Mouse (Mus musculus) heart, postnatal 0 days (tissue): Measurements from ENCODE around the gene Gm20379. TPM values are rescaled to one million over a fixed set of nuclear protein-coding genes. Genes with fewer than 3 reads are reported as not detected.

ENCODE experiments used
- ATAC-seq: fragments of 200-750 bp; cut with Nextera tagmentation; 2 replicates; pipeline ENCODE4 v1.8.0; 2017; ENCODE audit warnings: low read depth, moderate number of reproducible peaks, moderate library complexity; ENCODE audit not compliant: insufficient read depth
- DNase-seq: peaks from one replicate; pipeline ENCODE4 v3.0.0-alpha.2; 2016; ENCODE audit warnings: low spot score
- H3K27ac ChIP-seq: fragments of 300-500 bp; sonication (generic); 2 replicates; pipeline ENCODE4 v1.5.1; 2014; ENCODE audit warnings: low read depth, mild to moderate bottlenecking
- H3K27me3 ChIP-seq: fragments of 300-500 bp; sonication (generic); 2 replicates; pipeline ENCODE4 v1.6.1; 2014; ENCODE audit warnings: low read length, mixed read lengths; ENCODE audit not compliant: control insufficient read depth, insufficient read depth
- H3K36me3 ChIP-seq: fragments of 300-500 bp; sonication (generic); replicated peaks from 2 replicates; pipeline ENCODE4 v1.6.1; 2014; ENCODE audit warnings: low read length, mixed read lengths; ENCODE audit not compliant: control insufficient read depth, insufficient read depth
- H3K4me1 ChIP-seq: fragments of 300-500 bp; sonication (generic); 2 replicates; pipeline ENCODE4 v1.6.1; 2014; ENCODE audit warnings: antibody characterized with exemption; ENCODE audit not compliant: control insufficient read depth, insufficient read depth
- H3K4me2 ChIP-seq: fragments of 300-500 bp; sonication (generic); 2 replicates; pipeline ENCODE4 v1.6.1; 2014; ENCODE audit warnings: low read depth, mild to moderate bottlenecking, low read length, moderate library complexity
- H3K4me3 ChIP-seq: fragments of 300-500 bp; sonication (generic); 2 replicates; pipeline ENCODE4 v1.5.1; 2014; ENCODE audit warnings: low read depth, low read length
- H3K9ac ChIP-seq: fragments of 300-500 bp; sonication (generic); replicated peaks from 2 replicates; pipeline ENCODE4 v1.6.1; 2014; ENCODE audit warnings: low read depth, low read length, mixed read lengths
- H3K9me3 ChIP-seq: fragments of 300-500 bp; sonication (generic); replicated peaks from 2 replicates; pipeline ENCODE4 v1.6.1; 2016; ENCODE audit warnings: low read length; ENCODE audit not compliant: control insufficient read depth
- CTCF ChIP-seq: IDR thresholded peaks from 2 replicates; pipeline ENCODE4 v1.5.1; 2016; ENCODE audit warnings: antibody characterized with exemption, control low read depth, low read depth
- EP300 ChIP-seq: IDR thresholded peaks from 2 replicates; pipeline ENCODE4 v1.6.1; 2016; ENCODE audit warnings: antibody characterized with exemption, low read depth
- WGBS: fragments of 180-500 bp; shearing (Covaris S2); extraction: QIAGEN DNeasy Blood & Tissue Kit; methylation state at CpG from one replicate; pipeline ENCODE4 v1.1.7; 2014; 5-methylcytosine and 5-hydroxymethylcytosine counted together
- polyA plus RNA-seq: library from polyadenylated mRNA; unstranded; fragments of >200 nt; fragmentation: Nextera tagmentation; extraction: Ambion mirVana; gene quantifications from 2 replicates; pipeline ENCODE4 v1.2.1, GENCODE M21; 2015
- total RNA-seq: library from RNA; depleted of rRNA; stranded (reverse); fragments of >200 nt; gene quantifications from 2 replicates; pipeline ENCODE4 v1.2.3, GENCODE M21; 2014; ENCODE audit warnings: low replicate concordance

Gene Gm20379
- total and polyA plus RNA-seq, 2 experiments from 2014 or later = 0.31 TPM; not detected in 1

GRCm38 (mm10) chr13:92332103-92332879 lies 26.5 kb downstream of the Gm20379 start:
- TF ChIP-seq EP300 = no peak
- no peak for TF ChIP-seq CTCF

GRCm38 (mm10) chr13:92336857-92337256 lies 31.1 kb downstream of the Gm20379 start:
- TF ChIP-seq CTCF (no peak), EP300 (no peak)
- H3K27ac ChIP-seq = no peak overlapping the region
- no peak for ATAC-seq
- no peak for DNase-seq
- H3K4me1 ChIP-seq = no peaks in the 10 kb centered on the region
- no peaks in the 10 kb centered on the region for H3K9me3 ChIP-seq
- 91% methylated on average over 1 of the region's 1 CpGs for WGBS
- peaks cover 11% of the 10 kb centered on the region; the same call in 1 of the 2 replicates for H3K36me3 ChIP-seq
- no peak overlapping the region for H3K9ac ChIP-seq
- H3K27me3 ChIP-seq = no peaks in the 10 kb centered on the region
- H3K4me2 ChIP-seq = no peak overlapping the region
- H3K4me3 ChIP-seq = no peak overlapping the region

More at GRCm38 (mm10) chr13:92332103-92332879, 26.5 kb downstream of the Gm20379 start:
- Histone ChIP-seq H3K4me3 (no peak overlapping the region), H3K27ac (no peak overlapping the region), H3K9ac (no peak overlapping the region), H3K36me3 (0 out of 2 replicates have a peak, but pooled peaks cover 12% of the 10 kb centered on the region), H3K4me1 (no peaks in the 10 kb centered on the region), H3K9me3 (no peaks in the 10 kb centered on the region), H3K27me3 (no peaks in the 10 kb centered on the region), H3K4me2 (no peak overlapping the region)
- DNase-seq (no peak), ATAC-seq (no peak)
- WGBS = 92% methylated on average over 15 of the region's 15 CpGs

GRCm38 (mm10) chr13:92337773-92338462 lies 32.1 kb downstream of the Gm20379 start:
- 61% methylated on average over 6 of the region's 6 CpGs for WGBS
- Histone ChIP-seq H3K9ac (no peak overlapping the region), H3K36me3 (peaks cover 11% of the 10 kb centered on the region; the same call in 1 of the 2 replicates), H3K4me1 (no peaks in the 10 kb centered on the region), H3K27ac (no peak overlapping the region), H3K4me2 (no peak overlapping the region), H3K27me3 (no peaks in the 10 kb centered on the region), H3K9me3 (no peaks in the 10 kb centered on the region), H3K4me3 (no peak overlapping the region)
- ATAC-seq (no peak), DNase-seq (peak; percentile 19)
- TF ChIP-seq CTCF (no peak), EP300 (no peak)

GRCm38 (mm10) chr13:92339787-92340186 lies 34.0 kb downstream of the Gm20379 start:
- 88% methylated on average over 3 of the region's 3 CpGs for WGBS
- no peaks in the 10 kb centered on the region for H3K27me3 ChIP-seq
- no peak for ATAC-seq

GRCm38 (mm10) chr13:92344033-92344432 lies 38.3 kb downstream of the Gm20379 start:
- ATAC-seq = no peak
- Histone ChIP-seq H3K9ac (no peak overlapping the region), H3K36me3 (peaks cover 53% of the 10 kb centered on the region)

More at GRCm38 (mm10) chr13:92339787-92340186, 34.0 kb downstream of the Gm20379 start:
- DNase-seq = no peak
- H3K4me2 ChIP-seq = no peak overlapping the region
- H3K9ac ChIP-seq = no peak overlapping the region
- no peak overlapping the region for H3K27ac ChIP-seq
- no peak overlapping the region for H3K4me3 ChIP-seq
- no peaks in the 10 kb centered on the region for H3K9me3 ChIP-seq
- H3K36me3 ChIP-seq = peaks cover 18% of the 10 kb centered on the region
- H3K4me1 ChIP-seq = no peaks in the 10 kb centered on the region
- TF ChIP-seq EP300 = no peak
- no peak for TF ChIP-seq CTCF

More at GRCm38 (mm10) chr13:92344033-92344432, 38.3 kb downstream of the Gm20379 start:
- H3K27ac ChIP-seq = no peak overlapping the region
- H3K4me3 ChIP-seq = no peak overlapping the region
- no peaks in the 10 kb centered on the region for H3K9me3 ChIP-seq
- TF ChIP-seq EP300 (no peak), CTCF (no peak)
- H3K4me1 ChIP-seq = no peaks in the 10 kb centered on the region
- WGBS = 90% methylated on average over 8 of the region's 8 CpGs
- H3K27me3 ChIP-seq = no peaks in the 10 kb centered on the region
- H3K4me2 ChIP-seq = no peak overlapping the region
- no peak for DNase-seq
